ENCODE assay signal across 13 mouse cellular contexts in the genomic region with DNA sequence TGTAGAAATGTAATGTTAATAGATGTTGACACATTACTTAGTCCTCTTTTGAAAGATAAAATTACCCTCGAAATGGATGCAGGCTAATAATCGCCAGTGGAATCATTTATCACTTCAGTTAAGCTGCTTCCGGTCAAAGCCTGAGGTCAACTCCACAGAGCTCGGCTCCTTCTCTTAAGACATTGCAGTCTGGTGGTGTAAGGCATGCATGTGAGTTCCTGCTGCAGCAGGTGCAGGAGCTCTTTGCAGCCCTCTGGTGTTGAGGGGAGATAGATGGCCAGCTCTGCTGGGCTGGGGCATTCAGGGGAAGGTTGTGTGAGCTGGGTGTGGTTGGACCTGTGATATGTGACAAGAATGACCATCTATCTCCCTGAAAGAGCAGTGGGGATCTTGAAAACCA.
"Had no signal": no experiment of that assay in that cellular context is flagged by ENCODE, and none has a peak within 500 bp of the region (broad histone marks: within the 10 kb centered on the region; RNA-seq: fewer than 3 reads in every experiment).

No protein-coding gene starts in this region.

- H3K4me3 ChIP-seq: intestine, embryonic 15.5 days; kidney, embryonic 15.5 days; limb, embryonic 12.5 days; lung, embryonic 15.5 days; midbrain, embryonic 15.5 days; stomach, embryonic 15.5 days had no signal

- H3K4me1 ChIP-seq: intestine, embryonic 15.5 days; kidney, embryonic 15.5 days; lung, embryonic 15.5 days; midbrain, embryonic 15.5 days; stomach, embryonic 15.5 days had no signal

- H3K36me3 ChIP-seq: intestine, embryonic 15.5 days; kidney, embryonic 15.5 days; limb, embryonic 12.5 days; lung, embryonic 15.5 days; midbrain, embryonic 15.5 days; stomach, embryonic 15.5 days had no signal

- ATAC-seq: intestine, embryonic 15.5 days; midbrain, embryonic 15.5 days had no signal

- H3K27me3 ChIP-seq: intestine, embryonic 15.5 days; kidney, embryonic 15.5 days; limb, embryonic 12.5 days; lung, embryonic 15.5 days; stomach, embryonic 15.5 days had no signal

- H3K27ac ChIP-seq: intestine, embryonic 15.5 days; kidney, embryonic 15.5 days; limb, embryonic 12.5 days; lung, embryonic 15.5 days; midbrain, embryonic 15.5 days; stomach, embryonic 15.5 days had no signal

- H3K9me3 ChIP-seq: intestine, embryonic 15.5 days; kidney, embryonic 15.5 days; limb, embryonic 12.5 days; lung, embryonic 15.5 days; midbrain, embryonic 15.5 days; stomach, embryonic 15.5 days had no signal

- DNase-seq: kidney, adult 18-20 months; kidney, postnatal 14 days; layer of hippocampus, postnatal 36 days; liver; lung, postnatal 14 days; right cerebral cortex, postnatal 14 days; thymus, postnatal 4 days had no signal
